Mouse (Mus musculus) forelimb bud, embryonic 11.5 days (tissue): ENCODE data around the gene Plin2.
"Not testable (repeated sequence)": the region's sequence is repeated elsewhere in the genome, so short reads cannot be mapped to it uniquely, and the experiment has no call there.

Experiments
- DNase-seq: peaks from one replicate; pipeline ENCODE4 v3.0.0-alpha.2; 2012; ENCODE audit warnings: low read depth, low spot score

The Plin2 gene

GRCm38 (mm10) chr4:86632556-86632955, 37.3 kb downstream of the Plin2 start:
- not testable (repeated sequence) for DNase-seq

GRCm38 (mm10) chr4:86631831-86632230, 38.0 kb downstream of the Plin2 start:
- DNase-seq, result peak; percentile 26

GRCm38 (mm10) chr4:86626496-86626895, 43.4 kb downstream of the Plin2 start:
- DNase-seq, result not testable (repeated sequence)

GRCm38 (mm10) chr4:86625463-86625862, 44.4 kb downstream of the Plin2 start:
- DNase-seq, result no peak

DNA sequence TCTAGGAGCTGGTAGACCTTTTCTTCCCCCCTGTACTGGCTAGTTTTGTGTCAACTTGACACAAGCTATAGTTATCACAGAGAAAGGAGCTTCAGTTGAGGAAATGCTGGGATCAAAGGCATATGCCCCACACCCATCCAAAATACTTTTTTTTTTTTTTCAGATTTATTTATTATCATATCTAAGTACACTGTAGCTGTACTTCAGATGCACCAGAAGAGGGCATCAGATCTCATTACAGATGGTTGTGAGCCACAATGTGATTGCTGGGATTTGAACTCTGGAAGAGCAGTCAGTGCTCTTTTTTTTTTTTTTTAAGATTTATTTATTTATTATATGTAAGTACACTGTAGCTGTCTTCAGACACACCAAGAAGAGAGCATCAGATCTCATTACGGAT, 47.3 kb downstream of the Plin2 start:
- not testable (repeated sequence) for DNase-seq

GRCm38 (mm10) chr4:86622116-86622515, 47.7 kb downstream of the Plin2 start:
- no peak for DNase-seq

DNA sequence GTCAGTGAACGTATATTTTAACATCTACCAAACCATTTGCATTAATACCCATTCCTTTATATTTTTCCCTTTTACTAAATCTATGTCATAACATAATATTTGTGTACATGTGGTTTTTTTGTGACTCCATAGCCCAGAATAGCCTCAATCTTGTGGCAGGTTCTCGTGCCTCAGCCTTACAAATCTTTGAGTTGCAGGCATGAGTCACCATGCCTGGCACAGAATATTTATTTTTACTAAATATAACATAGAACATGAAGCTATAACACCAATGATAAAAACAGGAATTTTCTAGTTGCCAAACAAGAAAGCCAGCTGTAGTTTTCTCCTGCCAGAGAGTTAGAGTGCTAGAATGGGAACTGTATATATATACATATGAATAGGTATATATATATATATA, 49.4 kb downstream of the Plin2 start:
- no peak for DNase-seq

- no peak for DNase-seq
Measured at GRCm38 (mm10) chr4:86612289-86612620, 57.6 kb downstream of the Plin2 start.

DNA sequence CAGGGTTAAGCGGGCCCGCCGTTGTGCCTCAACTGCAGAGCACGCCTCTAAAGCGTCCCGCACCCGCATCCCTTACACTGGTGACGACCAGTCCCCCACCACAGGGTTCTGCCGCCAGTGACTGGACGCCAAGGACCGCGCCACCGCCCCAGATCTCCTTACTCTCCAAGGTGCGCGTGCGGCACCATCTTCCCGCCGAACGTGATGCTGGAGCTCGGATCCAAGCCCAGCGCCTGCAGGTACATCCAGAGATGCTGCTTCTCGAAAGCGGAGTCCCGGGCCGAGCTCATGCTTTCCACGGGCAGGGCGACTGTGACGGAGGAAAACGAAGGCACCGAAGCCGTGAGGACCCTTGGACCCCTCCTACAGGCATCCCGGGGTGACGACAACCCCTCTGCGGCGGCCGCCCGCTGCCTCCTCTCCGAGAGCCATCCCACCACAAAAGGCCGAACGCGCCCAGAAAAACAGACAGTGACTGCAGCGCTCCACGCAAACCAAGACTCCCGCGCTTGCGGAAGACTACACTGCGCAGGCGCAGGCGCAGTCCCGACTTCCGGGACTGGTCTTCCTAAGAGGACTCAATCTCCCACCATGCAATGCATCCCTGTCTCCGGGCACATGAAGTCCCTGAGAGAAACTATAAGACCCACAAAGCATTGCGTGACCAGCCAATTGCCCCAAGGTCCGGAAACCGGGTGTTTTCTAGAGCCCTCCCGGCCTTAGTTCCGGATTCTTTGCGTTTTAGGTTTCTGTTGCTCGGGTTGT, 58.2 kb downstream of the Plin2 start, which contains the start of gene Haus6:
Gene Haus6, minus strand, starts transcription at position 532 of the 765 bp plus-strand sequence.
- DNase-seq, result peak; percentile 98
